Mouse (Mus musculus) urinary bladder, postnatal 10 days (tissue): ENCODE data around the gene Fam196b.

ENCODE experiments used
- DNase-seq: peaks from one replicate; pipeline ENCODE4 v3.0.0; 2022; ENCODE audit warnings: low spot score

Gene Fam196b

GRCm38 (mm10) chr11:34314534-34315379 is at the start of gene Fam196b:
TSS of gene Fam196b (plus strand) at chr11:34314822.
- DNase-seq, result no peak

GRCm38 (mm10) chr11:34272016-34272415 is 42.6 kb upstream of the Fam196b start:
- no peak for DNase-seq

GRCm38 (mm10) chr11:34275941-34276340 is 38.7 kb upstream of the Fam196b start:
- DNase-seq, result no peak

GRCm38 (mm10) chr11:34276363-34277046 is 38.1 kb upstream of the Fam196b start:
- DNase-seq, result no peak

GRCm38 (mm10) chr11:34277047-34277445 is 37.6 kb upstream of the Fam196b start:
- DNase-seq, result no peak

- DNase-seq, result no peak
These were observed 30.4 kb upstream of the Fam196b start for GRCm38 (mm10) chr11:34284124-34284808.

- DNase-seq, result no peak
These were observed 24.4 kb upstream of the Fam196b start for GRCm38 (mm10) chr11:34290265-34290664.

GRCm38 (mm10) chr11:34290708-34291107 is 23.9 kb upstream of the Fam196b start:
- no peak for DNase-seq

GRCm38 (mm10) chr11:34291304-34291703 is 23.3 kb upstream of the Fam196b start:
- DNase-seq, result no peak

GRCm38 (mm10) chr11:34297698-34298378 is 16.8 kb upstream of the Fam196b start:
- no peak for DNase-seq

- no peak for DNase-seq
These were observed 15.1 kb upstream of the Fam196b start for GRCm38 (mm10) chr11:34299550-34299949.

GRCm38 (mm10) chr11:34300064-34300463 is 14.6 kb upstream of the Fam196b start:
- DNase-seq, result no peak

- DNase-seq, result no peak
These were observed 8.4 kb upstream of the Fam196b start for GRCm38 (mm10) chr11:34306231-34306630.

GRCm38 (mm10) chr11:34308731-34309130 is 5.9 kb upstream of the Fam196b start:
- no peak for DNase-seq

GRCm38 (mm10) chr11:34309360-34309759 is 5.3 kb upstream of the Fam196b start:
- no peak for DNase-seq

GRCm38 (mm10) chr11:34311717-34312116 is 2.9 kb upstream of the Fam196b start:
- DNase-seq, result no peak

GRCm38 (mm10) chr11:34312208-34312607 is 2.4 kb upstream of the Fam196b start:
- DNase-seq, result no peak

- DNase-seq, result no peak
These were observed 761 bp downstream of the Fam196b start for GRCm38 (mm10) chr11:34315383-34315782.

- DNase-seq, result no peak
These were observed 1.6 kb downstream of the Fam196b start for GRCm38 (mm10) chr11:34316176-34316575.

GRCm38 (mm10) chr11:34317001-34317400 is 2.4 kb downstream of the Fam196b start:
- no peak for DNase-seq

- DNase-seq, result no peak
These were observed 4.7 kb downstream of the Fam196b start for GRCm38 (mm10) chr11:34319282-34319681.

GRCm38 (mm10) chr11:34323664-34324063 is 9.0 kb downstream of the Fam196b start:
- DNase-seq, result no peak
